9 mouse cellular contexts compared by ENCODE assay signal in the genomic region with DNA sequence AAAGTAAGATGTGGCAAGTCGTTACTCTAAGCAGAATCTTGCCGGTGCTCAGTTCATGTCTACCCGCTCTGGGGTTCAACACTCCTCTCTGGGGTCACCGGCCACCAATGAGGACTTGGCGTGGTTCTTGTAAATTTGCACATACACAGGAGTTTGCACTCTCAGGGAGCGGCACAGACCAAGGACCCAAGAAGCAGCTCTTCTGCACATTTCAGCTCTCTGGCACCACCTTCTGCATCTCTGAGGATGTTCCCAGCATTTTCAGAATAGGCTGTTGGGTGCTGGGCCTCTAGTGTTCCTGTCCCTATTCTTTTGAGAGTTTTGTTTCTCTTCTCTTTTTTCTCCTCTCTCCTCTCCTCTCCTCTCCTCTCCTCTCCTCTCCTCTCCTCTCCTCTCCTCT. TPM values are rescaled to one million over a fixed set of nuclear protein-coding genes. Genes with fewer than 3 reads are reported as not detected.
DNase-seq lines count a peak whose midpoint lies in the region; ATAC-seq lines count a peak whose summit lies in the region.
"Had no signal": no experiment of that assay in that cellular context is flagged by ENCODE, and none has a peak within 500 bp of the region (broad histone marks: within the 10 kb centered on the region; RNA-seq: fewer than 3 reads in every experiment).

No protein-coding gene starts in this region.

- no peaks in the 10 kb centered on the region for H3K27me3 ChIP-seq in heart, embryonic 16.5 days (ENCODE audit: control insufficient read depth, insufficient read depth, low read length)
- no peaks in the 10 kb centered on the region for H3K27me3 ChIP-seq in embryonic facial prominence, embryonic 11.5 days (ENCODE audit: control insufficient read depth, insufficient read depth, low read length)
- H3K27me3 ChIP-seq: lung, embryonic 15.5 days had no signal

- H3K36me3 ChIP-seq in heart, embryonic 16.5 days (ENCODE audit: control insufficient read depth, insufficient read depth), result no peaks in the 10 kb centered on the region
- no peaks in the 10 kb centered on the region for H3K36me3 ChIP-seq in embryonic facial prominence, embryonic 11.5 days (replicated peaks; ENCODE audit: control insufficient read depth, insufficient read depth, low read depth, low read length)
- H3K36me3 ChIP-seq: lung, embryonic 15.5 days had no signal

- 26% methylated on average over 6 of the region's 6 CpGs for WGBS in heart, embryonic 16.5 days
- WGBS in embryonic facial prominence, embryonic 11.5 days, result 27% methylated on average over 6 of the region's 6 CpGs

- no peaks in the 10 kb centered on the region for H3K9me3 ChIP-seq in heart, embryonic 16.5 days (replicated peaks; ENCODE audit: control insufficient read depth, low read length)
- H3K9me3 ChIP-seq in embryonic facial prominence, embryonic 11.5 days (replicated peaks; ENCODE audit: control insufficient read depth, low read length), result no peaks in the 10 kb centered on the region
- H3K9me3 ChIP-seq: lung, embryonic 15.5 days had no signal

- no peaks in the 10 kb centered on the region; the same call in 1 of the 2 replicates for H3K4me1 ChIP-seq in heart, embryonic 16.5 days (ENCODE audit: control insufficient read depth, insufficient read depth, low read length)
- H3K4me1 ChIP-seq in embryonic facial prominence, embryonic 11.5 days (ENCODE audit: control insufficient read depth, insufficient read depth, low read length), result no peaks in the 10 kb centered on the region
- H3K4me1 ChIP-seq: lung, embryonic 15.5 days had no signal

- H3K4me2 ChIP-seq in heart, embryonic 16.5 days (ENCODE audit: low read depth, low read length), result no peak overlapping the region
- H3K4me2 ChIP-seq in embryonic facial prominence, embryonic 11.5 days (ENCODE audit: low read depth, low read length), result no peak overlapping the region
- H3K4me2 ChIP-seq: lung, embryonic 15.5 days had no signal

- H3K4me3 ChIP-seq in heart, embryonic 16.5 days (ENCODE audit: low read length), result no peak overlapping the region
- H3K4me3 ChIP-seq in embryonic facial prominence, embryonic 11.5 days (ENCODE audit: low read depth, low read length), result no peak overlapping the region
- H3K4me3 ChIP-seq: lung, embryonic 15.5 days had no signal

- DNase-seq in heart, adult 11 months, result no peak
- DNase-seq in NIH3T3 (ENCODE audit: low read depth), result peak; percentile 73
- DNase-seq in embryonic facial prominence, embryonic 11.5 days (ENCODE audit: low spot score), result peak; percentile 65
- peak; percentile 49 for DNase-seq in kidney, adult 18-20 months
- DNase-seq in left cerebral cortex, postnatal 36 days (ENCODE audit: low spot score in 2 of 2), result peak; percentile 23 to 26
- peak; percentile 61 for DNase-seq in right cerebral cortex, adult 18-20 months

- H3K9ac ChIP-seq in heart, embryonic 16.5 days (ENCODE audit: low read length), result no peak overlapping the region
- no peak overlapping the region for H3K9ac ChIP-seq in embryonic facial prominence, embryonic 11.5 days (replicated peaks; ENCODE audit: low read length)
- H3K9ac ChIP-seq: lung, embryonic 15.5 days had no signal

- no peak overlapping the region for H3K27ac ChIP-seq in heart, embryonic 16.5 days (ENCODE audit: low read length)
- no peak overlapping the region for H3K27ac ChIP-seq in embryonic facial prominence, embryonic 11.5 days (replicated peaks; ENCODE audit: low read depth, low read length)
- H3K27ac ChIP-seq: lung, embryonic 15.5 days had no signal

- intact Hi-C loops in left cerebral cortex, postnatal 36 days (cut with DNase I), result loop anchor here (1.0 kb wide), 1 partner anchor 79 kb away; no protein-coding TSS in a partner anchor

- 0 out of 2 replicates have a peak, but pooled peaks have one; percentile 52 for ATAC-seq in heart, embryonic 16.5 days (replicated peaks; ENCODE audit: extremely low read depth, insufficient read depth, low FRiP score)
- ATAC-seq in embryonic facial prominence, embryonic 11.5 days (replicated peaks; ENCODE audit: insufficient number of reproducible peaks, low FRiP score, low TSS enrichment, low read depth), result no peak
- no peak for ATAC-seq in activated CD4-positive, CD25-positive, alpha-beta regulatory T cell, adult 4 months

RNA-seq across cellular contexts. Expression of a gene that starts 6.8 kb away (rescaled TPM):
- 0.20 TPM in 2 replicates for polyA plus RNA-seq in heart, embryonic 16.5 days (2015; fragmentation: Nextera tagmentation; extraction: Ambion mirVana)
- 0.18 TPM in 2 replicates for polyA plus RNA-seq in embryonic facial prominence, embryonic 11.5 days (2014; fragmentation: Nextera tagmentation; extraction: Ambion mirVana)
- total RNA-seq in left cerebral cortex, postnatal 36 days (2021), result under 1 TPM; 0.84 to 0.94 TPM
- under 1 TPM in 1 of 2 experiments, not detected in 1; 0.13 TPM for polyA plus RNA-seq in activated CD4-positive, CD25-positive, alpha-beta regulatory T cell, adult 4 months (2017; shearing (Covaris generic))

RNA-seq across cellular contexts. Expression of a gene that starts 7.0 kb away (rescaled TPM):
- polyA plus RNA-seq in heart, embryonic 16.5 days (2015; fragmentation: Nextera tagmentation; extraction: Ambion mirVana), result 0.49 TPM in 1 of 2 replicates, not detected in the other
- 0.20 TPM in 1 of 2 replicates, not detected in the other for polyA plus RNA-seq in embryonic facial prominence, embryonic 11.5 days (2014; fragmentation: Nextera tagmentation; extraction: Ambion mirVana)
- not detected for total RNA-seq in left cerebral cortex, postnatal 36 days (2021)
- not detected for polyA plus RNA-seq in activated CD4-positive, CD25-positive, alpha-beta regulatory T cell, adult 4 months (2017; shearing (Covaris generic))
